Mouse (Mus musculus): ENCODE measurements around the gene Prkd2.

Gene Prkd2

GRCm38 (mm10) chr7:16891641-16892351 lies 49.1 kb downstream of the Prkd2 start, which contains the start of gene Gng8:
Gene Gng8 (plus strand): TSS chr7:16891786.
- in situ Hi-C loops (cut with MboI, MseI): loop anchor here (25.0 kb wide), 1 partner anchor 954 kb away; the partner anchor contains the start of gene Nop53

DNA sequence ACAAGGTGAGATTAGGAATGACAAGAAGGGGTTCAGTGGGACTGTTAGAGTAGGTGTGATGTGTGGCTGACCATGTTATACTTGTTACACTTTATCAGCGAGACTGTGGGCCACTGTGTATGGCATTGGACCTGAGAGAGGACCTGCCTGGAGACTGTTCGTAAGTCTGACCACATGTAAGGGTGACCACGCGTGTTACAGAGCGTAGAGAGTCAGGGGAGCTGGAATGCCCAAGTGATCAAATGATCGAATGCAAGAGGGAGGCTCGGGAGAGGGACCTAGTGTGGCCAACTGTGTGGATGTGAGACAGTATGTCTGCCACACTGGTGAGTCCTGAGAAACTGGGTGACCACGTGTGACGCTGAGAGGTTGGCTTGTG lies 49.6 kb downstream of the Prkd2 start:
- in situ Hi-C loops (cut with MboI, MseI): loop anchor here (25.0 kb wide), 1 partner anchor 955 kb away; the partner anchor contains the start of gene Nop53

- in situ Hi-C loops (cut with MboI, MseI): loop anchor here (25.0 kb wide), 1 partner anchor 956 kb away; the partner anchor contains the start of gene Nop53
These were observed 50.9 kb downstream of the Prkd2 start for GRCm38 (mm10) chr7:16893612-16894011.

- in situ Hi-C loops (cut with MboI, MseI): loop anchor here (25.0 kb wide), 1 partner anchor 957 kb away; the partner anchor contains the start of gene Nop53
These were observed 51.6 kb downstream of the Prkd2 start for GRCm38 (mm10) chr7:16894279-16894678.

DNA sequence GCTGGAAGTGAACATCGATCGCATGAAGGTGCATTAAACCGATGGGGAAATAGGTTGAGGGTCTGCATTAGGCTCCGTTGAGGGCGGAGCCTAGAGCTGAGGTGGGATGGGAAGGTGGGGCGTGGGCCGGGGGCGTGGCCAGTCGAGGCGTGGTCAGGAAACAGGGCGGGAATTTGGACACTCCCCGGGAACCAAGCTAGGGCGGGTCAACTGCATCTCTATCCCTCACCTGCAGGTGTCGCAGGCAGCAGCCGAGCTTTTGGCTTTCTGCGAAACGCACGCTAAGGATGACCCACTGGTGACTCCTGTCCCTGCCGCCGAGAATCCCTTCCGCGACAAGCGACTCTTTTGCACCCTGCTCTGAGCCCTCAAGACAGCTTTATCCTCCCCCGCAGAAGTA lies 52.3 kb downstream of the Prkd2 start:
- in situ Hi-C loops (cut with MboI, MseI): loop anchor here (25.0 kb wide), 1 partner anchor 958 kb away; the partner anchor contains the start of gene Nop53

- in situ Hi-C loops (cut with MboI, MseI): loop anchor here (25.0 kb wide), 1 partner anchor 958 kb away; the partner anchor contains the start of gene Nop53
These were observed 52.8 kb downstream of the Prkd2 start for GRCm38 (mm10) chr7:16895511-16895910.

DNA sequence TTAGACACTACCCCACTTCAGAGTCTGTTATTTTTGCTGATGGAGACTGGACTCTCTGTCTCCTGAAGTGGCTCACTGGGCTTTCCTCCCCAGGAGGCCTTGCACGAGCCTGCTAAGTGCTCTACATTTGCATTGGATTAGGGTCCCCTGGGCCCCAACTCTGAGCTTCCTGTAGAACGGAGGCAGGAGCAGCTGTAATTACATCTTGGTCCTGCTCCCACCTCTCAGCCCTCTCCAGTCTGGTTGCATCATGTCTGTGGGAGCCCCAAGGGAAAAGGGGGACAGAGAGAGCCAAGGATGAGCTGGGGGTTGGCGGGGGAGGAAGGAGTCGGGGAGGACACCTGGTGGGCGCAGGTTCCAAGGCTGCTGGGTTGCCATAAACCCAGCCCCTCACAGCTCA lies 57.8 kb downstream of the Prkd2 start:
- in situ Hi-C loops (cut with MboI, MseI): no loop called here

GRCm38 (mm10) chr7:16903439-16903955 lies 60.8 kb downstream of the Prkd2 start:
- in situ Hi-C loops (cut with MboI, MseI): no loop called here

DNA sequence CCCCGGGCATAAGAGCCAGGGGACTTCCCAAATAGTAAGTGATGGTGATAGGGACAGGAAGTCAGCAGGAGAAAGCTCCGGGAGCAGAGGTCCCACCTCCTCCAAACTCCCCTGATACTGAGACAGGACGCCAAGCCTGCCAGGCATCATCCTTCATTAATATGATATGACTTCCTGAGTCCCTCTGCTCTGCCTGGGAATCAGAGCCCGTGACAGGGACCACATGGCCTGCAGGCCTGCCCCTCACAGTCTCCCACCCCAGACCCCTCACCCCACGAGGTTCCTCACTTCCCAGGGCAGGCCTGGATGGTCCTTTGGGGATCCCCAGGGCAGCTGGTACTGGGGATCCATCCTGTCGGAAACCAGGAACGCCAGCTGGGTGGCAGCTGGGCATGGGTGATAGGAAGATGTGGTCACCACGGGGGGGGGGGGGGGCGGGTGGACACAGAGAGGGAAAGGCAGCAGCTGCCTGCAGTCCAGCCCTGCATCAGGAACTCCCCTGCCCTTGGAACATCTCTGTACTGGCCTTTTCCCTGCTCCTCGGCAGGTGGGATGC lies 61.5 kb downstream of the Prkd2 start:
- in situ Hi-C loops (cut with MboI, MseI): no loop called here

GRCm38 (mm10) chr7:16905491-16906021 lies 62.9 kb downstream of the Prkd2 start:
- in situ Hi-C loops (cut with MboI, MseI): no loop called here

DNA sequence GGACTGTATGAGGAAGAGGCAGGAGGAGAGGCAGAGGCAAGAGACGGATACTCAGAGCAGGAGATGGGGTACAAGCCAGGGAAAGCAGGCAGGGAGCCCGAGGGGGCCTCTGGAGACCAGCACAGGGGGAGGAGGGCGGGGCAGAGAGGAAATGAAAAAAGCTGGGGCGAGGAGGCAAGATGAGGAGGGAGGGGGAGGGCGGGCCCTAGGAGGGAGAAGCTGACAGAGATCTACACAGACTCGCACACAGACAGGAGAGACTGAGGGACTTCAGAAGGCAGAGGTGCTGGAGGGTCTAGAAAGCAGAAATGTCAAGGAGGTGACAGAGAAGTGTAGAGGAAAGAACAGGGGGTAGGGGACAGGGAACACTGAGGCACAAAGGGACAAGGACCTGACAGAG lies 63.6 kb downstream of the Prkd2 start, which contains the start of gene Ptgir:
Gene Ptgir, plus strand, starts transcription at position 210 of the 400 bp plus-strand sequence.
- in situ Hi-C loops (cut with MboI, MseI): no loop called here

DNA sequence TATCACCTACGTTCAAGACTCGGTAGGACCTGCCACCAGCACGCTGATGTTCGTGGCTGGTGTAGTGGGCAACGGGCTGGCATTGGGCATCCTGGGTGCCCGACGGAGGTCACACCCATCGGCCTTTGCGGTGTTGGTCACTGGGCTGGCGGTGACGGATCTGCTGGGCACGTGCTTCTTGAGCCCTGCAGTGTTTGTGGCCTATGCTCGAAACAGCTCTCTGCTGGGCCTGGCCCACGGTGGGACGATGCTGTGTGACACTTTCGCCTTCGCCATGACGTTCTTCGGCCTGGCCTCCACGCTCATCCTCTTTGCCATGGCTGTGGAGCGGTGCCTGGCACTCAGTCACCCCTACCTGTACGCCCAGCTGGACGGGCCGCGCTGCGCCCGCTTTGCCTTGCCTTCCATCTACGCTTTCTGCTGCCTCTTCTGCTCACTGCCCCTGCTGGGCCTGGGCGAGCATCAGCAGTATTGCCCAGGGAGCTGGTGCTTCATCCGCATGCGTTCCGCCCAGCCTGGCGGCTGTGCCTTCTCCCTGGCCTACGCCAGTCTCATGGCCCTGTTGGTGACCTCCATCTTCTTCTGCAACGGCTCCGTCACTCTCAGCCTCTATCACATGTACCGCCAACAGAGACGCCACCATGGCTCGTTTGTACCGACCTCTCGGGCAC lies 64.3 kb downstream of the Prkd2 start:
- in situ Hi-C loops (cut with MboI, MseI): no loop called here

- in situ Hi-C loops (cut with MboI, MseI): no loop called here
These were observed 65.1 kb downstream of the Prkd2 start for GRCm38 (mm10) chr7:16907842-16908241.

GRCm38 (mm10) chr7:16908367-16908766 lies 65.7 kb downstream of the Prkd2 start:
- in situ Hi-C loops (cut with MboI, MseI): no loop called here

DNA sequence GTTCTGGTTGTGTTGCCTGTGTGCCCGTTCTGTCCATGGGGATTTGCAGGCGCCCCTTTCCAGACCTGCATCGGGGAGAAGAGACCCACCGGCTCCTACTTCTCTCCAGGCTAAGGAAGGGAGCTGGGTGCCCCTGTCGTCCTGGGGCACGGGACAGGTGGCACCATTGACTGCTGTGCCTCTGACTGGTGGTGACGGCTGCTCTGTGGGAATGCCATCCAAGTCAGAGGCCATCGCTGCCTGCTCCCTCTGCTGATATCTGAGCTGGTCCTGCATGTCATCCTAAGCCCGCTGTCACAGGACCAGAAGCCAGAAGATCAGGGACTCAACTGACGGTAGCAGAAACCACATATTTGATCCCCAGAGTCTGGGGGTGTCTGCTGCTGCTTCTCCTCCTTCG lies 66.2 kb downstream of the Prkd2 start:
- in situ Hi-C loops (cut with MboI, MseI): no loop called here

- in situ Hi-C loops (cut with MboI, MseI): no loop called here
These were observed 67.2 kb downstream of the Prkd2 start for GRCm38 (mm10) chr7:16909909-16910308.

DNA sequence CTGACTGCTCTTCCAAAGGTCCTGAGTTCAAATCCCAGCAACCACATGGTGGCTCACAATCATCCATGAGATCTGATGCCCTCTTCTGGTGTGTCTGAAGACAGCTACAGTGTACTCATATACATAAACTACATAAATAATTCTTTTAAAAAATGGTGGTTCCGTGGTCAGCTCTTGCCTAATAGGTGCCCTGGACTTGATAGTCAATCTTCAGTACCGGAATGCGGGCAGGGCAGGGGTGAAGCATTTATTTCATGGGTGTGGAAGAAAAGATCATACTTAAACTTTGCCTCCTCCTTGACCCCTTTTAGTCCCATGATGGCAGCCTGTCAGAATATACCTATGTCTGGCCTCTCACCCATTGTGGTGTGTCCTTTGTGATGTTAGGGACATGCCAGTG lies 69.2 kb downstream of the Prkd2 start:
- in situ Hi-C loops (cut with MboI, MseI): no loop called here

- in situ Hi-C loops (cut with MboI, MseI): no loop called here
These were observed 69.7 kb downstream of the Prkd2 start for GRCm38 (mm10) chr7:16912360-16912759.

DNA sequence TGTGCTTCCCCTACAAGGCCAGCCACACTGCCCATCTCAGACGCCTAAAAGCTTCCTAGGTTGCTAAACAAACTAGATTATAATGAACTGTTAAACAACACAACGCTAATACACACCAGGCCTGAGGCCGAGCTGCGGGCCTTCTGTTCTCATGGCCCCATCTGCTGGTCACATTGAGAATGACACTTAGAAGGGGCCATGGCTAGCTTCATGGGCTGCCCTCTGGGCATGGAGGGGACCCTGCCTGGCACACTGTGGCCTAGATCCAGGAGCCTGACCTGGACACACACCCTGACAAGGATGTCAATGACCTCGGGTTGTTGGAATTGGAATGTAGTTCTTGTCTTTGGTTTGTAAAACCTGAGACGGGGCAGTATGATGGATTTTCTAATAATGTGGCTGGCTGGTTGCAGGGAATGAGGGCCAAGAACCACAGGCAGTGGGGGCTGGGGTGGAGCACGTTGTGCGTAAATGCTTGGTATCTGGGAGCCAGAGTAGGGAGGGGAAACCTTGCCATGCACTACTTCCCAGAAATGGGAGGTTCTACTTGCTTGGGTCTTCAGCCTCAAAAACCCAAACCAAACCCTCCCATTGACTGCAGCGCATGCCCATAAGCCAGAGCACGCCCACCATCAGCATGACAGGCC lies 71.2 kb downstream of the Prkd2 start:
- in situ Hi-C loops (cut with MboI, MseI): no loop called here

- in situ Hi-C loops (cut with MboI, MseI): no loop called here
These were observed 72.0 kb downstream of the Prkd2 start for GRCm38 (mm10) chr7:16914453-16915343.

Measured in T-helper 2 cell (primary cell).